ENCODE assay signal across 27 mouse cellular contexts in the genomic region with DNA sequence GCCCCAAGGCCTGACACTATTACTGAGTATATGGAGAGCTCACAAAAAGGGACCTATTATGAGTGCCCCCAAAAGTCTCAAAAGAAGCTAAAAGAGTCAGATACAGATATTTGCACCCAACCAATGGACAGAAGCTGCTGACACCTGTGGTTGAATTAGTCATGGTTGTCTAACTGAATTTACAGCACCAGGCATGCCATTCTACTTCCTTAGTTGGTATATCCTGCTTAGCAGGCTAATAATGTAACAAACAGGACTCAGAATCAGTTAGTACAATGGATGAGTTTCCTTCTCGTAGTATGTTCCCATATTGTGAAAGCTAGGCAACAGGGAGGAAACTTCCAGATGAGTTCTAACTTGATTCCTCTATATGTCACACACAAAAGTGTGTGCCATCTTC.
"Had no signal": no experiment of that assay in that cellular context is flagged by ENCODE, and none has a peak within 500 bp of the region (broad histone marks: within the 10 kb centered on the region; RNA-seq: fewer than 3 reads in every experiment).

No protein-coding gene starts in this region.

- H3K36me3 ChIP-seq: heart, embryonic 13.5 days; heart, embryonic 15.5 days; hindbrain, embryonic 13.5 days; hindbrain, embryonic 15.5 days; intestine, embryonic 15.5 days; limb, embryonic 10.5 days; limb, embryonic 12.5 days; liver, embryonic 13.5 days; liver, embryonic 15.5 days had no signal

- H3K4me3 ChIP-seq: heart, adult 2 months; heart, embryonic 13.5 days; heart, embryonic 15.5 days; hindbrain, embryonic 13.5 days; hindbrain, embryonic 15.5 days; intestine, embryonic 15.5 days; layer of hippocampus, adult 2 months; limb, embryonic 10.5 days; limb, embryonic 12.5 days; liver, embryonic 13.5 days; liver, embryonic 15.5 days had no signal

- DNase-seq: gastrocnemius, postnatal 14 days; gastrocnemius, postnatal 36 days; heart, adult 11 months; heart, adult 2 months; heart, postnatal 14 days; heart, postnatal 36 days; kidney, adult 18-20 months; kidney, adult 8-10 months; kidney, postnatal 10 days; kidney, postnatal 25 days; kidney, postnatal 4 days; layer of hippocampus, postnatal 36 days; liver; liver, embryonic 13.5 days had no signal

- H3K4me2 ChIP-seq: heart, embryonic 11.5 days; heart, embryonic 13.5 days; heart, embryonic 15.5 days; hindbrain, embryonic 13.5 days; hindbrain, embryonic 15.5 days; intestine, embryonic 15.5 days; limb, embryonic 12.5 days; liver, embryonic 11.5 days; liver, embryonic 13.5 days; liver, embryonic 15.5 days had no signal

- H3K4me1 ChIP-seq: heart, embryonic 13.5 days; heart, embryonic 15.5 days; hindbrain, embryonic 13.5 days; hindbrain, embryonic 15.5 days; intestine, embryonic 15.5 days; limb, embryonic 10.5 days; limb, embryonic 12.5 days; liver, embryonic 13.5 days; liver, embryonic 15.5 days had no signal

- H3K9ac ChIP-seq: heart, embryonic 13.5 days; heart, embryonic 15.5 days; hindbrain, embryonic 13.5 days; hindbrain, embryonic 15.5 days; intestine, embryonic 15.5 days; limb, embryonic 12.5 days; liver, embryonic 13.5 days; liver, embryonic 15.5 days had no signal

- ATAC-seq: inflammation-experienced regulatory T-cells, adult 6 months; intestine, embryonic 15.5 days; intestine, postnatal 0 days had no signal

- H3K9me3 ChIP-seq: heart, embryonic 13.5 days; heart, embryonic 15.5 days; hindbrain, embryonic 13.5 days; hindbrain, embryonic 15.5 days; intestine, embryonic 15.5 days; limb, embryonic 10.5 days; limb, embryonic 12.5 days; liver, embryonic 13.5 days; liver, embryonic 15.5 days had no signal

- H3K27me3 ChIP-seq: heart, embryonic 13.5 days; heart, embryonic 15.5 days; hindbrain, embryonic 13.5 days; hindbrain, embryonic 15.5 days; intestine, embryonic 15.5 days; limb, embryonic 12.5 days; liver, embryonic 13.5 days; liver, embryonic 15.5 days had no signal

- H3K27ac ChIP-seq: heart, adult 2 months; heart, embryonic 13.5 days; heart, embryonic 15.5 days; hindbrain, embryonic 13.5 days; hindbrain, embryonic 15.5 days; intestine, embryonic 15.5 days; layer of hippocampus, adult 2 months; limb, embryonic 10.5 days; limb, embryonic 12.5 days; liver, embryonic 13.5 days; liver, embryonic 15.5 days had no signal
